Mouse (Mus musculus) brown adipose tissue, adult 24 weeks (tissue): ENCODE measurements at regions not wholly inside any gene's neighbourhood (a gene's known extent, or its start where the extent isn't known, plus 50 kb on each side); places are given as distances from the start of the nearest gene placed in this dataset.

ENCODE experiments used
- H3K27ac ChIP-seq: fragments of 200-500 bp; replicated peaks from 2 replicates; pipeline ENCODE4 v1.5.1; 2012; ENCODE audit warnings: low read depth, mild to moderate bottlenecking, low read length
- H3K4me1 ChIP-seq: fragments of 200-500 bp; 2 replicates; pipeline ENCODE4 v1.6.1; 2012; ENCODE audit warnings: low read length, mixed read lengths; ENCODE audit not compliant: control insufficient read depth, insufficient read depth, insufficient read length
- H3K4me3 ChIP-seq: fragments of 200-500 bp; 2 replicates; pipeline ENCODE4 v1.5.1; 2012; ENCODE audit warnings: low read depth, mild to moderate bottlenecking, low read length, moderate library complexity; ENCODE audit not compliant: insufficient read depth

- Histone ChIP-seq H3K4me3 (no peak overlapping the region), H3K4me1 (no peaks in the 10 kb centered on the region)
Measured at GRCm38 (mm10) chr5:73729646-73730045, 78.5 kb downstream of the Spata18 start.

DNA sequence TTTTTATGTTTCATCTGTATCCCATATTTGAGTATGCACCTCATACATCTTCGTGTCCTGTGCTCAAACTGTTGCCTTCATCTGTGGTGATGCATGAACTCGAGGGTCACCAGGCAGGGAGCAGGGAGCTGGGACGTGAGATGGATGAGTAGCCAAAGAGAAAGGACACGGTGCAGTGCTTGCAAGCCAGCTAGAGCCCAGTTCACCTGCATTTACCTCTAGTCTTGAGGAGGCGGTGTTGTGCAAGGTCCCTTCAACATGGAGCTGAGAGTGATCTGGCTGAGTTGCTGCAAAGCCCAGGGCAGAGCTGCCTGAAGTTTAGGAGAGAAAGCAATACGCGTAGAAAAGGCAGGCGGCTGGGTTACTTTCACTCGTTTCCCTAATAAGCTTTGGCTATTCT, 80.2 kb downstream of the Spata18 start:
- Histone ChIP-seq H3K4me3 (no peak overlapping the region), H3K27ac (no peak overlapping the region), H3K4me1 (no peaks in the 10 kb centered on the region)

More at GRCm38 (mm10) chr5:73729646-73730045, 78.5 kb downstream of the Spata18 start:
- no peak overlapping the region for H3K27ac ChIP-seq

- Histone ChIP-seq H3K4me1 (no peaks in the 10 kb centered on the region), H3K27ac (no peak overlapping the region), H3K4me3 (no peak overlapping the region)
Measured at GRCm38 (mm10) chr5:73731991-73732565, 80.9 kb downstream of the Spata18 start.

DNA sequence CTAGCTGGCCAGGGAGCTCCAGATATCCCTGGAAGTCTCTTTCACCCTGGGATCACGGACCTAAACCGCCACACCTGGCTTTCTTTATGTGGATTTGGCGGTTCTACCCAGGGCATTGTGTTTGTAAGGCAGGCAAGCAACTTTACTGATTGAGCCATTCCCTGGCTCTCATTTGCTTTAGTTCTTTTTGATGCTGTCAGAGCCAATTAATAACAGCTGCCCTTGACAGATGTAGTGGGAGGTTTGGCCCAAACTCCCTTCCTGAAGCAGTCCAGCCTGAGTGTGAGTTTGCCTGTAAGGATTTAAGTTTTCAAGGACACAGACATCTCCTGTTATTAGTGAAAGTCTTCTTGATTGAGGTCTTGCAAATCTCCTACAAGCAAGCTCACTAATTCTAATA, 89.6 kb downstream of the Spata18 start:
- H3K4me1 ChIP-seq = no peaks in the 10 kb centered on the region
- H3K4me3 ChIP-seq = no peak overlapping the region
- no peak overlapping the region for H3K27ac ChIP-seq

DNA sequence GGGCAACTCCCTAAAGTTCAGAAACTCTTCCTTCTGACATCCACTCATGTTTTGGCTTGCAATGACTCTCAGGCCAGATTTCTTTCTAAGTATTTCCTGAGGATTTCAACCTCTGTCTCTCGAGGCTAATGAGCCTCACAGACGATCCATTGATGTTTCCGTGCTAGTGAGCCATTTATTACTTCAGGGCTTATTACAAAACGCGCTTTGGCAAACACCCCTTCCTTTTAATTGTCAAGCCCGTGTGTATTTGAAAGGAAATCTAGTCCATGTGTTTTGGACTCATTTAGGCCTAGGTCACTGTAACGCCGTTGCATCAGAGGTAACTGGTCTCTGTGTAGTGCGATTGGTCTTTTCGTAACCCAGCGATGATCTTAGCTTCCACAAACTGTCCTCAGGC, 90.3 kb downstream of the Spata18 start:
- H3K4me1 ChIP-seq = no peaks in the 10 kb centered on the region
- H3K27ac ChIP-seq = no peak overlapping the region
- no peak overlapping the region for H3K4me3 ChIP-seq

GRCm38 (mm10) chr5:73743953-73744352, 92.8 kb downstream of the Spata18 start:
- Histone ChIP-seq H3K4me1 (no peaks in the 10 kb centered on the region), H3K4me3 (no peak overlapping the region), H3K27ac (no peak overlapping the region)

- no peak overlapping the region for H3K4me3 ChIP-seq
- H3K4me1 ChIP-seq = no peaks in the 10 kb centered on the region
- H3K27ac ChIP-seq = no peak overlapping the region
Measured at GRCm38 (mm10) chr5:73749791-73750190, 98.6 kb downstream of the Spata18 start.

- no peak overlapping the region for H3K4me3 ChIP-seq
- H3K27ac ChIP-seq = no peak overlapping the region
- no peaks in the 10 kb centered on the region for H3K4me1 ChIP-seq
Measured at GRCm38 (mm10) chr5:73752225-73752644, 101.1 kb downstream of the Spata18 start.

DNA sequence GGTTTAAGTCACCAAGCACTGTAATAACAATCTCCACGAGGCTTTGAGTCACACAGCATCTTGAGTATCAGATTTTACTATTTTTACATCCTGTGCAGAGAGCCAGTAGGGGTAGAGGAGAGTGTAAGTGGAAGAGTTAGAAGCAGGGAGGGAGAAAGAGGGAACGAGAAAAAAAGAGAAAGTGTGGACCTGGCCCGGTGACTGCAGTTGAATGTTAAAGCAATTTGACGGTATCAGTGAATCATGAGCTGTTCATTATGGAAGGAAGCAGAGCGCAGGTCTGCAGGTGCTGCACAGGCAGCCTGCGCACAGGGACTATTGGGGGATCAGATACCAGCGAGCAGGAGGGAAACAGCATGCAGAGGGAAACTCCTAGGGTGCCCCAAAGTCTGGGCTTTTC, 102.6 kb downstream of the Spata18 start:
- Histone ChIP-seq H3K4me1 (no peaks in the 10 kb centered on the region), H3K4me3 (no peak overlapping the region), H3K27ac (no peak overlapping the region)

DNA sequence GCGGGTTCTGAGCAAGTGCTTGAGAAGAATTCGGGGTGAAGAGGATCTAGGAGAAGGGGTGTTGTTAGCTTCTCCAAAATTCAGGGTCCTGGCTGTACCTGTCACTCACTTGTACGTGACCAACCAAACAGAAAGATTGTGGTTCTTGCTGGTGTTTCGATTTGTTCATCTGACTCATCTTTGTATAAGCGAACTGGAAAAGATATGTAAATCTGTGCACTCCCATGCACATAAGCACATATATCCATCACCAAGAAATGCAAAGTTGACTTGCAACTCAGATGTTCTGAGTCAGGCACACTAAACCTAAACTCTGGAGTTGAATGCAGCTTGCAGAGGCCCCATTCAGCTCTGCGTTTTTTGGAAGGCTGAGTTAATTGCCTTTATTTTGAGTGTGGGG, 107.4 kb downstream of the Spata18 start:
- Histone ChIP-seq H3K4me1 (no peaks in the 10 kb centered on the region), H3K27ac (no peak overlapping the region), H3K4me3 (no peak overlapping the region)

DNA sequence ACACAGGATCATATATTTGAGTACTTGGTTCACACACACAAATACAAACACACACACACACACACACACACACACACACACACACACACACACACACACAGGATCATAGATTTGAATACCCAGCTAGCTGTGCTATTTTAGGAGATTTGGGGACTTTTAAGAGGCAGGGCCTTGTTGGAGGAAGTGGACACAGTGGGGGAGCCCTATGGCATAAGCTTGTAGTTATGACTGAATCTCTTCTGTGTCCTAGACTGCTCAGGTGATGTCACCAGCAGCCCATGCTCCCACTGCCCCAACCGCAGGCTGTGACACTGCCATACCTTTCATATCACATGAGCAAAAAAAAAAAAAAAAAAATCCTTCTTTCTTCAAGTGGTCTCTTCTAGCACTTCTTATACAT, 110.1 kb downstream of the Spata18 start:
- Histone ChIP-seq H3K27ac (no peak overlapping the region), H3K4me3 (no peak overlapping the region), H3K4me1 (no peaks in the 10 kb centered on the region)

DNA sequence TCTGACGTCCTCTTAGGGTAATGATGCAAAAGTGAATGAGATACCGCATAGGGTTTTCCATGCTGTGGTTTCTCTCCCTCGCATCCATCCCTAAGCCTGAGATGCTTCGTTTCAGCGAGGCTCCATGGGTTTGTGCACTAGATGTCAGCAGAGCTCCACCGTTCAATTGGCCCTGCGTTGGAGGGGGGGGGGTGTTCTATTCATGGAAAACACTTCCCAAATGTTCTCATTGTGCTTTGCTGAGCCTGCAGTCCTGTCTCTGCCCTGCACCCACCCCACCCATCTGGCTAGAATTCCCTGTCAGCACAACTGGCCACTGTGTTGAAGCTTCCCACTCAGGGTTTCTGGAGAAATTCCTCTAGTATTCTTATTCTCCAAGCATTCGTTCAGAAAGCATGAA, 110.5 kb downstream of the Spata18 start:
- Histone ChIP-seq H3K4me3 (no peak overlapping the region), H3K4me1 (no peaks in the 10 kb centered on the region), H3K27ac (no peak overlapping the region)

GRCm38 (mm10) chr5:73764226-73764625, 113.0 kb downstream of the Spata18 start:
- Histone ChIP-seq H3K4me1 (no peaks in the 10 kb centered on the region), H3K27ac (no peak overlapping the region), H3K4me3 (no peak overlapping the region)

DNA sequence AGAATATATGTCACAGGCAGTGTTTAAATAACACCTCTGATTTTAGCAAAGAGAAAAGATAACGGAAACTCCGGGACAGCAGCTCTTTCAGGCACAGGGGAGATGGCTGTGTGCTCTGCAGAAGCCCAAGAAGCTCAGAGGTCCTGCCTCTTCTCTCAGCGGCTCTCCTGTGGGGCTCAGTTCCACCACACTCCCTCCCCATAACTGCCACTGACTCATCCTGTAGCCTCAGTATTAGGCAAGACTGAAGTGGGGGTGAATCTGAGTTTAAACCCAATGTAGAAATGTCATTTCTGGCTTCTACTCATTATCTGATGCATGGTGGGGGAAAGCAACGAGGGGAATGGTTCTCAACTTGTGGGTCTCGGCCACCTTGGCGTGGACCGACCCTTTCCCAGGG, 114.3 kb downstream of the Spata18 start:
- H3K4me1 ChIP-seq = no peaks in the 10 kb centered on the region
- H3K4me3 ChIP-seq = no peak overlapping the region
- H3K27ac ChIP-seq = no peak overlapping the region

DNA sequence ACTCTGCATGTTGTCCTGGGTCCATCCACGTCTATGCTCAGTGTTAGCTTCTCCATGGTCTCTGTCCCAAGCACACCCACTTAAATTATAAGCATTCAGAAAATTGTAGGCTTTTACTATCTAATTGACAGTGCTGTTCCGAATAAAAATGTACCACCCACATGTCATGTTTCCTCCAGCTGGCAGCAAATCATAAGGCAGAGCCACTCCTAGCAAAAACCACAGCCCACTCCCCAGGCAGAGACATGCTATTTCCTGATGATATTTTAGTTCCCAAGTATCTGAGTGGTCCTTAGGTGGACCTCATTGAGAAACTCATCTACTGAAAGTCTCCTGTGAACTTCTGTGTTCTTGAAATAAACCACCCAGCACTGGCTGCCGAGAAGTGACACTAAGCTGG, 117.1 kb downstream of the Spata18 start:
- no peak overlapping the region for H3K27ac ChIP-seq
- H3K4me1 ChIP-seq = no peaks in the 10 kb centered on the region
- no peak overlapping the region for H3K4me3 ChIP-seq

- no peak overlapping the region for H3K27ac ChIP-seq
- H3K4me1 ChIP-seq = no peaks in the 10 kb centered on the region
- no peak overlapping the region for H3K4me3 ChIP-seq
Measured at GRCm38 (mm10) chr5:73775775-73776548, 124.8 kb downstream of the Spata18 start.
